Mouse (Mus musculus): ENCODE results near the gene Flnb.

The Flnb gene

DNA sequence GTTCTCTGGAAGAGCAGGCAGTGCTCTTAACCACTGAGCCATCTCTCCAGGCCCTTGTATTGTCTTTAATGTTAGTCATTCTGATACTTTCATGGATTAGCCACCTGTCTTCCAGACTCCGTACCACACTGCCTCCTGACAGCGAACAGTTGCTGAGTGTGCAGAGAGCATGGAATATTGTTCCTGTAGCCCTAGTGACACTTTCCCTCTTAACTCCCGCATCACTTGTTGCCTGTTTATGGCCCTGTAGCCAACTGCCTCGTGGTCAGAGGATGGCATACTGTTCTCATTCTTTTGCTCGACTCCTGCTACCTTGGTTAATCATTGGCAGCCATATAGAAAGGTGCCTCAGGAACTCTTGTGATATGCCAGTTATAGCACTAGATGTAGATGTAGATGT lies 45.4 kb downstream of the Flnb start:
- no peak for DNase-seq

GRCm38 (mm10) chr14:7863871-7864505 lies 46.2 kb downstream of the Flnb start:
- DNase-seq, result peak; percentile 45

- DNase-seq, result no peak
Measured at GRCm38 (mm10) chr14:7864506-7864899, 46.7 kb downstream of the Flnb start.

GRCm38 (mm10) chr14:7867224-7867623 lies 49.5 kb downstream of the Flnb start:
- DNase-seq, result no peak

DNA sequence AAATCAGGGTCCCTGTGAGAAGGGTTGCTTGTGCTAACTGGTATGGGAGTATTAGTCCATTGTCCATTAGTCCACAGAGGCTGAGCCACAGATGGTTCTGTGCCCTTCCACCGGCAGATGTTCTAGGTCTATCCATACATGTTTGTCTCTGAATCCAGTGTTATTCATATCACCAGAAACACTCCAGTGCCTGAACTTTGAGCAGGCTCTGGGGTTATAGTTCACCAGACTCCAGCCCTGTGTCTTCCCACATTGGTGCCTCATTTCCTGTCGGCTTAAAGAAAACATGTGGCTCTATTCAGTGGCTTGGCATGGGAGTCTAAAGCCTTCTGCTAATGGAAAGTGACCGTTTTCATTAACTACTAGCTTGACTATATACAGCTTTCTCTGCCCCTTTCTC lies 50.1 kb downstream of the Flnb start:
- peak; percentile 50 for DNase-seq

GRCm38 (mm10) chr14:7869796-7870195 lies 52.0 kb downstream of the Flnb start:
- no peak for DNase-seq

GRCm38 (mm10) chr14:7873552-7873951 lies 55.8 kb downstream of the Flnb start:
- DNase-seq, result peak; percentile 43

GRCm38 (mm10) chr14:7874495-7874894 lies 56.7 kb downstream of the Flnb start:
- peak; percentile 42 for DNase-seq

- no peak for DNase-seq
Measured at GRCm38 (mm10) chr14:7877957-7878356, 60.2 kb downstream of the Flnb start.

DNA sequence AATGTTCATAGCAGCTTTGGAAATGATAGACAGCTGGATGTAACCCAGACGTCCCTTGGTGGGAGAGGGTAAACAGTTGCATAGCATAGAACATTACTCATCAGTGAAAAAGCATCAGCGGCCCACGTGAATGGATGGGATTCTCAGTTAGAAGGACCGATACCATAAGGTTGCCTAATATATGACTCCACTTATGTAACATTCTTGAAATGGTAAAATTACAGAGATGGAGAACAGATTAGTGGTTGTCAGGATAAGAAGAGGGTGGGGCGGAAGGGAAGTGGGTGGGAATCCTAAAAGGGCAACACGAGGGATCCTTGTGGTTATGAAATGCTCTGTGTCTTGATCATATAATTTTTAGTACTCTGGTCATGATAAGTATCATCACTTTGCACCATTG lies 62.6 kb downstream of the Flnb start:
- no peak for DNase-seq

GRCm38 (mm10) chr14:7881533-7881932 lies 63.8 kb downstream of the Flnb start:
- no peak for DNase-seq

- DNase-seq, result no peak
Measured at GRCm38 (mm10) chr14:7882050-7882449, 64.3 kb downstream of the Flnb start.

DNA sequence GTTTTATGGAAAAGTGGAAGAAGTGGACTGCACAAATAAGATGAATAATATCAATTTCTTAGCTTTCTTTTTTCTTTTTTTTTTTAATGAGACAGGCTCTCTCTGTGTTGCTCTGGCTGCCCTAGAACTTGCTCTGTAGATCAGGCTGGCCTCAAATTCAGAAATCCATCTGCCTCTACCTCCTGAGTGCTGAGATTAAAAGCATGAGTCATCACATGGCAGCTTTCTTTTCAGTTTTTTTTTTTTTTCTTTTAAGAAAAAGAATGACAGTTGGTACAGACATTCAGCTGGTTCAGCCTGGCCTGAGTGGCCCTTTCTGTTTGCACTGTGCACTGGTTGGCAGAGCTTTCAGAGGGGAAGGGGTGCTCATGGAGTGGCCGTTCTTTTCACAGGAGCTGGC lies 66.4 kb downstream of the Flnb start:
- DNase-seq, result no peak

- no peak for DNase-seq
Measured at GRCm38 (mm10) chr14:7884841-7885240, 67.1 kb downstream of the Flnb start.

DNA sequence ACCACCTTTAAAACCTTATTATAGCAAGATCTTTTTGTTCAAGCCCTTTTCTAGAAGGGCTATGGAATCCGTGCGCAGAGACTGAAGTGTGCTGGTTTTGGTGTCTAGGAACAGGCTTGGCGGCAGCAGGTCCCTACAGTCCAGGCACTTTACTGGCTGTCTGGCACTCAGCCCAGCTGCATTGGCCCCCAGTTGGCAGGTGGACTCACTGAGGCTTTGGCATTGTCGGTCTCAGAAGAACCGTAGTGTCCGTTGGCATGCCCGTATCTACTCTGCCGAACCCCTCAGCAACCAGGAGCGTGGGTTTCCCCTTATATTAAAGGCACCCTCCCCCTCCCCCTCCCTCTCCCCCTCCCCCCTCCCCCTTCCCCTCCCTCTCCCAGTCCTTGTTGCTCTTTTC lies 67.8 kb downstream of the Flnb start:
- DNase-seq, result no peak

DNA sequence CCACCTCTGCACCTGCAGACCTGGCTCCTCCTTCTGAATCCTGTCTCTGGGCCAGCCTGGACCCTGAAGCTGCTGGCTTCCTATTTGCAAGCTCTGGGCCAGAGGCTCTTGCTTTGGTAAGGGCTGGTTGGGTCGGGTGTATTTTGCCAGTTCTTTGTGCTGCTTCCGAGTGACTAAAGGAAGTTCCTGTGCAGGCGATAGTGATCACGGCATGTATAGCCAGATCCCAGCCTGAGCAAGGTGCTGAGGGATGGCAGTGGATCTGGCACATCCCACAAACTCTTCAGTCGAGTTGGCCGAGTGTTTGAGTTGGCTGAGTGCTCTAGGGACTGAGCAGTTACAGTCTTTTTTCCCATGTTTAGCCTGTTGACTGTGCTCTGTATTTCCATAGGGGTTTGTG lies 68.3 kb downstream of the Flnb start:
- DNase-seq, result no peak

GRCm38 (mm10) chr14:7887171-7887570 lies 69.4 kb downstream of the Flnb start:
- no peak for DNase-seq

GRCm38 (mm10) chr14:7888294-7888693 lies 70.5 kb downstream of the Flnb start:
- DNase-seq, result no peak

- peak; percentile 15 for DNase-seq
Measured at GRCm38 (mm10) chr14:7888811-7889651, 71.3 kb downstream of the Flnb start.

- DNase-seq, result no peak
Measured at GRCm38 (mm10) chr14:7889834-7890233, 72.1 kb downstream of the Flnb start.

DNA sequence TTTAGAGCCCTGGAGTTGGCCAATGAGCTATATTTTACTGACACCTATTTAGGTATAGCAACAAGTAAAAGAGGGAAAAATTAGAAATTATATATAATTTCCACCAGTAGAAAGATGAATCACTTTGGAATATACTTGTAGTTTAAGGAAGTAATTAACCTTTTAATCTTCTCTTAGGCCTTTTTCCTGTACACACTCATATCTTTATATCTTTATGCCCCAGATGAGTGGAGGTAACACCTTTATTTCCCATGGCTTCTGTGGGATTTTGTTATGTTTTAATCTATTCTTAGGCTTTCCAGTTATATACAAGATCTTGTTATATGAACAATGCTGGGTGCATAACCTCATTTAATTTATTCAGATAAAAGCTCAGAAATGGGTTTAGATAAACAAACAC lies 73.6 kb downstream of the Flnb start:
- no peak for DNase-seq

DNA sequence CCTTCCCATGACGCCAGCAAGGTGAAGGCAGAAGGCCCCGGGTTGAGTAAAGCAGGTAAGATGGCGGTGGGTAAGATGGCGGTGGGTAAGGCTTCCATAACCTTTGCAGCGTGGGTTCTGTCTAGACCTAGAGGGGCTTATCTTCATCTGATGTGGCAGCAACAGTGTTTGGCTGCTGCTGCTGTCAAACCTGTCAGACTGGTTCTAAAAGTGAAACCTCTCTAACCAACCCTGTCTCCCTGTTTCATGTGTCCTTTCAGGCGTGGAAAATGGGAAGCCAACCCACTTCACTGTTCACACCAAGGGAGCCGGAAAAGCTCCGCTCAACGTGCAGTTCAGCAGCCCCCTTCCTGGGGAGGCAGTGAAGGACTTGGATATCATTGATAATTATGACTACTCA lies 78.4 kb downstream of the Flnb start:
- DNase-seq, result peak; percentile 61

DNA sequence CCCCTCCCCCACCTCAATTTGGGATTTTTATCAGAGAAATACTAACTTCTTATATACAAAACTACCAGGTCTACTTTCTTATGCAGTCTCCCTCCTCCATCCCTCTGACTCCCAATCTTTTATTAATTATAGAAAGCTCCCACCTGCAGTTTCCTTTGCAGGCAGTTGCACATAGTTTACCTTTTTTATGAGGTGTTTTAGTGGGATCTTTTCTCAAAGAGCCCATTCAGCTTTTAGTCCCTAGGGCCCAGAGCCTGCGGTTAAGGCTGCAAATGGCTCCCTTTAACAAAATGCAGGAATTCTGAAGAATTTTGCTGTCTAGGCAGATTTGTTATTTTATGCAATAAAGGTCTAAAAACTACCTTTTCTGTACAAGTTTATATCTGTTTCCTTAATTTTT lies 78.9 kb downstream of the Flnb start:
- no peak for DNase-seq

DNA sequence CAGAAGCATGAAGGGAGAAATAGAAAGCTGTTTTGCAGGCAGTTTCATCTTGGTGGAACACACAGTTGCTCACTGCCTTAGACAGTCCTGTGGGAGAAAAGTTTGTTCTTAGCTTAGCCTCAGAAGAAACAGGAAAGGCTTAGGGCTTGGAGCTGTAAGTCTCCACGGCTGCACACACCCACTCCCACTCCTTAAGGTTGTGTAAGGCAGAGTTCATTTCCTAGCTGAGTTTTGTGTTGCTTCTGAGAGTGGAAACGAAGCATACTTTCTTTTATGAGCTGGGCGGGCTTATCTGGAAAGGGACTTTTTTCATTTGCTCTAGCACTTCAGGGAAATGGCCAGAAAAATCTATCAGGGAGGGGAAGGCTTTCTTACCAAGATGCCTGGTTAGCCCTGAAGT lies 82.2 kb downstream of the Flnb start:
- peak; percentile 37 for DNase-seq
